Mouse (Mus musculus): ENCODE data around the gene Qk.

Qk gene

GRCm38 (mm10) chr17:10317981-10318551 lies 1.6 kb downstream of the Qk start:
- no peaks in the 10 kb centered on the region for H3K27me3 ChIP-seq (ENCODE audit: control insufficient read depth, insufficient read depth, low read length, poor library complexity, severe bottlenecking)
- no peaks in the 10 kb centered on the region for H3K36me3 ChIP-seq (ENCODE audit: control insufficient read depth, insufficient read depth, low read length, poor library complexity, severe bottlenecking)
- peak; percentile 80 for DNase-seq (ENCODE audit: low read depth, low spot score)

GRCm38 (mm10) chr17:10317186-10317585 lies 2.5 kb downstream of the Qk start:
- no peaks in the 10 kb centered on the region for H3K36me3 ChIP-seq (ENCODE audit: control insufficient read depth, insufficient read depth, low read length, poor library complexity, severe bottlenecking)
- no peaks in the 10 kb centered on the region for H3K27me3 ChIP-seq (ENCODE audit: control insufficient read depth, insufficient read depth, low read length, poor library complexity, severe bottlenecking)
- peak; percentile 49 for DNase-seq (ENCODE audit: low read depth, low spot score)

DNA sequence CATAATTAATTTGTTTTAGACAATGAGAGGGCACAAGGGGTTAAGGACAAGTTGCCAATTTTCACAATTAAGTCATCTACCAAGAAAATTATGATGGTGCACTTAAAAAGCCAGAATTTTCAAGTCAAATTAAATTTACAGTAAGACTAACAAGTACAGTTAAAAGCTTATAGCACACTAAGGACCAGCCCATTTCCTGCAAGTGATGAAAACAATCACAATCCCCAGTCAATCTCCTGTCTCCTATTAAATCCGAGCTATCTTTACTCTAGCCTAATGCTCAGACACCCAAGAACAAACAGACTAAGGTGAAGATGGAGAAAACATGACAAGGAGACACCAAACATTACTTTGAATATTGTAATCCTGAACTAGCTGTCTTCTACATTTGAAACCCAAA lies 3.2 kb downstream of the Qk start:
- no peaks in the 10 kb centered on the region for H3K36me3 ChIP-seq (ENCODE audit: control insufficient read depth, insufficient read depth, low read length, poor library complexity, severe bottlenecking)
- H3K27me3 ChIP-seq (ENCODE audit: control insufficient read depth, insufficient read depth, low read length, poor library complexity, severe bottlenecking) = no peaks in the 10 kb centered on the region
- DNase-seq (ENCODE audit: low read depth, low spot score) = no peak

- H3K27me3 ChIP-seq (ENCODE audit: control insufficient read depth, insufficient read depth, low read length, poor library complexity, severe bottlenecking) = no peaks in the 10 kb centered on the region
- H3K36me3 ChIP-seq (ENCODE audit: control insufficient read depth, insufficient read depth, low read length, poor library complexity, severe bottlenecking) = no peaks in the 10 kb centered on the region
- no peak for DNase-seq (ENCODE audit: low read depth, low spot score)
Measured at GRCm38 (mm10) chr17:10310046-10310445, 9.6 kb downstream of the Qk start.

GRCm38 (mm10) chr17:10309135-10309623 lies 10.5 kb downstream of the Qk start:
- no peak for DNase-seq (ENCODE audit: low read depth, low spot score)
- Histone ChIP-seq H3K36me3 (ENCODE audit: control insufficient read depth, insufficient read depth, low read length, poor library complexity, severe bottlenecking) (no peaks in the 10 kb centered on the region), H3K27me3 (ENCODE audit: control insufficient read depth, insufficient read depth, low read length, poor library complexity, severe bottlenecking) (no peaks in the 10 kb centered on the region)

DNA sequence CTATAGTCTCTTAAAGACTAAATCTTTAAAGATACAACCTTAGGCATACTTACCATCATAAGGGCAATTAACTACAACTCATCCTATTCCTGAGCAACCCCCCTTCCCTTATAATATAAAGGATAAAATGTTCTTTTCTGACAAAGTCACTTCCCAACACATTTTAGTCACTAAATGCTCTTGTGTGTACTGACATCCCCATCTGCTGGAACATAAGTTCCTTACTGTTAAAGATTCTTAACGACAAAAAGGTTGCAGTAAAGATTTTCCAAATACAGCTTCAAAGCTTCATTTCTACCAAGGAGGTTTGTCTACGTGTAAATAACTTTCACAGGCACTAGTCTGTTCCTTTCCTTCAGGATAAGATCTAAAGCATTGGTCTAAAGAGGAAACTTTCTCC lies 13.2 kb downstream of the Qk start:
- H3K27me3 ChIP-seq (ENCODE audit: control insufficient read depth, insufficient read depth, low read length, poor library complexity, severe bottlenecking) = no peaks in the 10 kb centered on the region
- DNase-seq (ENCODE audit: low read depth, low spot score) = no peak

DNA sequence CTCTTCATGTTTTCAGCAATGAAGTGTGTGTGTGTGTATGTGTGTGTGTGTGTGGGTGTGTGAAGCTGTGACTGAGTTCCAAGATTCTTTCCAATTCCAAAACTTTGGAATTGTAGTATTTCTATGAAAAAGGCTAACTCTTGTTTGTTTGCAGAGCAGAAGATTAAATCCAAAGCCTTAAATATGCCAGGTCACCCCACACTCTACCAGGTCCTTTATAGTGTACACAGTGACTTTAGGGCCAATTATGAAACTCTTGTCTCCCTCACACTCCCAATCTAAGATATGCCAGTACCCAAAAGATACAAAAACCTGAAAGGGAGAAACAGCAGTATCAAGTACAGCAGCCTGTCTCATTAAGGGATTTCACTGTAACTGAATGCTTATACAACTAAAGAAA lies 15.7 kb downstream of the Qk start:
- no peaks in the 10 kb centered on the region for H3K27me3 ChIP-seq (ENCODE audit: control insufficient read depth, insufficient read depth, low read length, poor library complexity, severe bottlenecking)
- H3K36me3 ChIP-seq (ENCODE audit: control insufficient read depth, insufficient read depth, low read length, poor library complexity, severe bottlenecking) = no peaks in the 10 kb centered on the region
- no peak for DNase-seq (ENCODE audit: low read depth, low spot score)

More for the DNA sequence above, 13.2 kb downstream of the Qk start:
- H3K36me3 ChIP-seq (ENCODE audit: control insufficient read depth, insufficient read depth, low read length, poor library complexity, severe bottlenecking) = no peaks in the 10 kb centered on the region

DNA sequence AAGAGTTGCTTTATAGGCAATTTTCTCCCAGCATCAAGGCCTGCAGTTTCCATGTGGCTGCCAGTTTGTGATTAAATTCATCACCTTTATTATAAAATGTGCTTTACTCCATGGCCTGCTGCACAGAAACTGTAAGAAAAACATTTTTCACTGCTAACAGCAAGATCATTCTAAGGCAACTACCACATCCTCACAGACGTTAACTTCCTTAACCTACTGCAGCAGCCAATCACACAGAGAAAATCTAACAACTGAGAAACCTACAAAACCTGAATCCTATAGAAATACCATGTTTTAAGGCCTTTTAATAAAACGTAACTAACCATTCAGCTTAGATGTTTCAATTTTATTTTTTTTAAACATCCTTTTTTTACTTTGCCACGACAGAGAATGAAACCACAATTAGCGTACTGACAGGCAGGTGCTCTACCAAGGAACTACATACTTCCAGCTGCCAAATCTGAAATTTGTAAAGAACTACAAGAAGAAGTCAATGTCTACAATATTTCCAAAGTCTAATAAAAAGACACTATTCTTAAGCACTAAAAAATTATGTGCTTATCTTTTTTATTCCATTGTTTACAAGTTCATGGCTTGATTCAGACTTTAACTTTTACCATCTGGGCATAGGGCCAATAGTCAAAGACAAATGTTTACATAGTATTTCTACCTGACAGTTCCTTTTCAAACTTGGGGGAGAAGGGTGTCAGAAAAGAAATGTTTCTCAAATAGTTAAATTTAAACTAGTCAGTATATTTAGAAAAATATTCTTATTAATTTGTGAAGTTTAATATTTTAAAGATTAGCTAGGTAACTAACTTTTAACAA lies 18.5 kb downstream of the Qk start:
- no peaks in the 10 kb centered on the region for H3K27me3 ChIP-seq (ENCODE audit: control insufficient read depth, insufficient read depth, low read length, poor library complexity, severe bottlenecking)
- H3K36me3 ChIP-seq (ENCODE audit: control insufficient read depth, insufficient read depth, low read length, poor library complexity, severe bottlenecking) = no peaks in the 10 kb centered on the region
- peak; percentile 31 for DNase-seq (ENCODE audit: low read depth, low spot score)

DNA sequence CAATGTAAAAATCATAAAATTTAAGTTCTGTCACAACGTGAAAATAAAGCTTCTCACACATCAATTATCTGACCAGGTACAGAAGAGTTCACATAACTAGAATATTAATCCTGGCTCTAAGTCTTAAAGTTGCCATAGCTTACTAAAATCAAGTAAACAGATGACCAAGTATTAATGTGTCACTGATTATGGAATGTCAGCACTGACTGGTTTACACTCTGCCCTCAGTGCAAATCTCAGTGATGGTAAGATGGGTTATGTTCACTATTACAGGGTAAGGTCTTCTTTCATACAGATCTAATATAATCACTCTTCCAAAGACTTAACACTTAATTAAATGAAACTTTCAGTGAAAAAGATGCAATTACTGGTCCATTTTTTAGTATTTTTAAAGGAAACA lies 20.3 kb downstream of the Qk start:
- Histone ChIP-seq H3K27me3 (ENCODE audit: control insufficient read depth, insufficient read depth, low read length, poor library complexity, severe bottlenecking) (no peaks in the 10 kb centered on the region), H3K36me3 (ENCODE audit: control insufficient read depth, insufficient read depth, low read length, poor library complexity, severe bottlenecking) (no peaks in the 10 kb centered on the region)
- DNase-seq (ENCODE audit: low read depth, low spot score) = no peak

GRCm38 (mm10) chr17:10292520-10292919 lies 27.1 kb downstream of the Qk start:
- DNase-seq (ENCODE audit: low read depth, low spot score) = no peak
- H3K36me3 ChIP-seq (ENCODE audit: control insufficient read depth, insufficient read depth, low read length, poor library complexity, severe bottlenecking) = no peaks in the 10 kb centered on the region
- H3K27me3 ChIP-seq (ENCODE audit: control insufficient read depth, insufficient read depth, low read length, poor library complexity, severe bottlenecking) = no peaks in the 10 kb centered on the region

GRCm38 (mm10) chr17:10284772-10285171 lies 34.9 kb downstream of the Qk start:
- Histone ChIP-seq H3K27me3 (ENCODE audit: control insufficient read depth, insufficient read depth, low read length, poor library complexity, severe bottlenecking) (no peaks in the 10 kb centered on the region), H3K36me3 (ENCODE audit: control insufficient read depth, insufficient read depth, low read length, poor library complexity, severe bottlenecking) (peaks cover 1% of the 10 kb centered on the region; the same call in 1 of the 2 replicates)
- no peak for DNase-seq (ENCODE audit: low read depth, low spot score)

DNA sequence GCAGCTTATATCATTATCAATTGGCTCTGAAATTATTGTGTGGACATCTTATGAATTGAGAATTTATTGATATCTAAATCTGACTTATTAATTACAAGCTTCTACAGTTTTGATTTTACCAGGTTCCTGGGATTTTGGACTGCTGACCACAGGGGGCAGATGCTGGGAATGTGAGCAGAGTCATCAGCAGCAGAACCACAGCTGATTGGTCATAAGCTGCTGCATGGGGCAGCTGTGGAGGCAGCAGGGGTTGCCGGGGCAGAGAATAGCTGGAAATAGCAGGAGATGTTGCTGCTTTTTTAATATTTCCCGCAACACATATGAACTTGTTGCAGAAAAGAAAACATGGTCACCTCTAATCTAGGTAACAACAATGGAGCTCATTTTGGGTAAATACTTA lies 40.1 kb downstream of the Qk start:
- Histone ChIP-seq H3K36me3 (ENCODE audit: control insufficient read depth, insufficient read depth, low read length, poor library complexity, severe bottlenecking) (peaks cover 1% of the 10 kb centered on the region; the same call in 1 of the 2 replicates), H3K27me3 (ENCODE audit: control insufficient read depth, insufficient read depth, low read length, poor library complexity, severe bottlenecking) (no peaks in the 10 kb centered on the region)
- no peak for DNase-seq (ENCODE audit: low read depth, low spot score)

- DNase-seq (ENCODE audit: low read depth, low spot score) = no peak
- Histone ChIP-seq H3K36me3 (ENCODE audit: control insufficient read depth, insufficient read depth, low read length, poor library complexity, severe bottlenecking) (no peaks in the 10 kb centered on the region), H3K27me3 (ENCODE audit: control insufficient read depth, insufficient read depth, low read length, poor library complexity, severe bottlenecking) (no peaks in the 10 kb centered on the region)
Measured at GRCm38 (mm10) chr17:10269518-10269917, 50.1 kb downstream of the Qk start.

GRCm38 (mm10) chr17:10268468-10268867 lies 51.2 kb downstream of the Qk start:
- DNase-seq (ENCODE audit: low read depth, low spot score) = no peak
- Histone ChIP-seq H3K27me3 (ENCODE audit: control insufficient read depth, insufficient read depth, low read length, poor library complexity, severe bottlenecking) (no peaks in the 10 kb centered on the region), H3K36me3 (ENCODE audit: control insufficient read depth, insufficient read depth, low read length, poor library complexity, severe bottlenecking) (no peaks in the 10 kb centered on the region)

GRCm38 (mm10) chr17:10266207-10266606 lies 53.4 kb downstream of the Qk start:
- no peak for DNase-seq (ENCODE audit: low read depth, low spot score)
- H3K36me3 ChIP-seq (ENCODE audit: control insufficient read depth, insufficient read depth, low read length, poor library complexity, severe bottlenecking) = no peaks in the 10 kb centered on the region
- H3K27me3 ChIP-seq (ENCODE audit: control insufficient read depth, insufficient read depth, low read length, poor library complexity, severe bottlenecking) = no peaks in the 10 kb centered on the region

Data from splenic B cell, adult 2 months (primary cell).